Mouse (Mus musculus) limb, embryonic 14.5 days (tissue): ENCODE data around the gene Tbl1x. TPM values are rescaled to one million over a fixed set of nuclear protein-coding genes. Genes with fewer than 3 reads are reported as not detected.
A peak's percentile ranks its signal among the peaks of the same experiment; 100 is the strongest.

Source experiments
- ATAC-seq: fragments of 200-750 bp; cut with Nextera tagmentation; 2 replicates; pipeline ENCODE4 v1.8.0; 2017; ENCODE audit warnings: low read depth, moderate number of reproducible peaks, moderate TSS enrichment; ENCODE audit not compliant: low FRiP score
- DNase-seq: peaks from one replicate; pipeline ENCODE4 v3.0.0-alpha.2; 2015; ENCODE audit warnings: low spot score
- H3K27ac ChIP-seq: fragments of 300-500 bp; sonication (generic); replicated peaks from 2 replicates; pipeline ENCODE4 v1.5.1; 2014; ENCODE audit warnings: low read depth, mild to moderate bottlenecking, low read length, moderate library complexity, mixed read lengths
- H3K27me3 ChIP-seq: fragments of 300-500 bp; sonication (generic); 2 replicates; pipeline ENCODE4 v1.6.1; 2014; ENCODE audit warnings: low read length, mixed read lengths; ENCODE audit not compliant: control insufficient read depth, insufficient read depth
- H3K36me3 ChIP-seq: fragments of 300-500 bp; sonication (generic); 2 replicates; pipeline ENCODE4 v1.6.1; 2014; ENCODE audit warnings: mild to moderate bottlenecking, low read length, moderate library complexity, mixed read lengths; ENCODE audit not compliant: control insufficient read depth, insufficient read depth
- H3K4me1 ChIP-seq: fragments of 300-500 bp; sonication (generic); 2 replicates; pipeline ENCODE4 v1.6.1; 2014; ENCODE audit warnings: antibody characterized with exemption, low read length, mixed read lengths; ENCODE audit not compliant: control insufficient read depth, insufficient read depth
- H3K4me2 ChIP-seq: fragments of 300-500 bp; sonication (generic); replicated peaks from 2 replicates; pipeline ENCODE4 v1.6.1; 2014; ENCODE audit warnings: low read depth, mild to moderate bottlenecking, low read length, moderate library complexity; ENCODE audit not compliant: severe bottlenecking
- H3K4me3 ChIP-seq: fragments of 300-500 bp; sonication (generic); replicated peaks from 2 replicates; pipeline ENCODE4 v1.5.1; 2014; ENCODE audit warnings: low read length
- H3K9ac ChIP-seq: fragments of 300-500 bp; sonication (generic); 2 replicates; pipeline ENCODE4 v1.6.1; 2014; ENCODE audit warnings: mild to moderate bottlenecking, low read depth, low read length, moderate library complexity; ENCODE audit not compliant: severe bottlenecking
- H3K9me3 ChIP-seq: fragments of 300-500 bp; sonication (generic); 2 replicates; pipeline ENCODE4 v1.6.1; 2016; ENCODE audit warnings: low read length; ENCODE audit not compliant: control insufficient read depth
- POLR2A ChIP-seq: fragments of 200-500 bp; IDR thresholded peaks from 2 replicates; pipeline ENCODE4 v1.8.0; 2012; ENCODE audit warnings: inconsistent platforms, mild to moderate bottlenecking, moderate library complexity, borderline replicate concordance; ENCODE audit not compliant: insufficient read depth, insufficient read length; ENCODE audit errors: extremely low read depth
- whole genome bisulfite sequencing: fragments of 180-500 bp; shearing (Covaris S2); extraction: QIAGEN DNeasy Blood & Tissue Kit; methylation state at CpG from one replicate; pipeline ENCODE4 v1.1.7; 2014; 5-methylcytosine and 5-hydroxymethylcytosine counted together
- polyA plus RNA-seq, 2 experiments: library from polyadenylated mRNA; depleted of rRNA in 1 of 2; stranded (reverse) in 1 of 2; unstranded in 1 of 2; fragments of >200 nt; fragmentation: Nextera tagmentation in 1 of 2; extraction: Ambion mirVana in 1 of 2; gene quantifications; 2 replicates each; pipeline versions ENCODE4 v1.2.1 to v1.2.3; 2012 to 2014

Tbl1x gene
- polyA plus RNA-seq, 2 experiments: 56.8 to 77.2 TPM

- Histone ChIP-seq H3K27me3 (no peaks in the 10 kb centered on the region), H3K4me3 (no peak overlapping the region), H3K4me2 (no peak overlapping the region), H3K4me1 (no peaks in the 10 kb centered on the region), H3K9ac (no peak overlapping the region), H3K9me3 (no peaks in the 10 kb centered on the region), H3K36me3 (no peaks in the 10 kb centered on the region), H3K27ac (no peak overlapping the region)
- whole genome bisulfite sequencing: 82% methylated on average over 6 of the region's 6 CpGs
- DNase-seq (no peak), ATAC-seq (no peak)
- TF ChIP-seq POLR2A: no peak
These were observed 106.7 kb downstream of the Tbl1x start for GRCm38 (mm10) chrX:77617368-77618144.

- TF ChIP-seq POLR2A: no peak
- Histone ChIP-seq H3K4me1 (no peaks in the 10 kb centered on the region), H3K4me2 (no peak overlapping the region), H3K4me3 (no peak overlapping the region), H3K27me3 (no peaks in the 10 kb centered on the region), H3K9me3 (no peaks in the 10 kb centered on the region), H3K27ac (no peak overlapping the region), H3K9ac (no peak overlapping the region), H3K36me3 (no peaks in the 10 kb centered on the region)
- 75% methylated on average over 2 of the region's 2 CpGs for WGBS
- ATAC-seq: no peak
- no peak for DNase-seq
These were observed 119.6 kb downstream of the Tbl1x start for GRCm38 (mm10) chrX:77630439-77630838.

GRCm38 (mm10) chrX:77636499-77636898 is 125.7 kb downstream of the Tbl1x start:
- Histone ChIP-seq H3K4me2 (no peak overlapping the region), H3K4me3 (no peak overlapping the region), H3K9me3 (no peaks in the 10 kb centered on the region), H3K36me3 (no peaks in the 10 kb centered on the region), H3K9ac (no peak overlapping the region), H3K27ac (no peak overlapping the region), H3K4me1 (no peaks in the 10 kb centered on the region), H3K27me3 (no peaks in the 10 kb centered on the region)
- TF ChIP-seq POLR2A: no peak
- DNase-seq (no peak), ATAC-seq (no peak)
- WGBS: 51% methylated on average over 3 of the region's 3 CpGs

- no peaks in the 10 kb centered on the region for H3K36me3 ChIP-seq
- TF ChIP-seq POLR2A: no peak
- no peak overlapping the region for H3K27ac ChIP-seq
- no peaks in the 10 kb centered on the region for H3K9me3 ChIP-seq
- no peak overlapping the region for H3K4me2 ChIP-seq
- no peaks in the 10 kb centered on the region for H3K27me3 ChIP-seq
- no peak overlapping the region for H3K9ac ChIP-seq
- peak; percentile 26; the same call in 1 of the 2 replicates for ATAC-seq
- no peak overlapping the region for H3K4me3 ChIP-seq
- H3K4me1 ChIP-seq: no peaks in the 10 kb centered on the region
- WGBS: 13% methylated on average over 3 of the region's 3 CpGs
- DNase-seq: peak; percentile 65
These were observed 127.3 kb downstream of the Tbl1x start for GRCm38 (mm10) chrX:77638076-77638475.

DNA sequence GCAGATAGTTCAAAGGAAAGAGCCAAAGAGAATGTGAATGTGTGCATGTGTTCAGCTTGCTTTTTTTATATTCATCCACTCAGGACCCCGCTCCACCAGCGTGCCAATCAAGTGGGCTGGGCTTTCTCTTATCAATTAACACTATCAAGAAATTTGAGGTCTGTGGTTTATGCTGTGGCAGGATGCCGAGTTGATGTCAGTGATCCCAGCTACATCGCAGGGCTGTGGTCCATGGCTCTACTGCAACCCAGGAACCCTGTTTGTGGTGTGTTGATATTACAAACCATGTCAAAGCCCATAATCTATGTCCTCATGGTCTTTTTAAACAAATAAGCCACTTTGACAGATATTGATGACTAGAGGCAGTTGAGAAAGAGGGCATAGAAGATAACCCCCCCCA is 129.5 kb downstream of the Tbl1x start:
- H3K4me1 ChIP-seq: no peaks in the 10 kb centered on the region
- no peak for TF ChIP-seq POLR2A

More for the DNA sequence above, 129.5 kb downstream of the Tbl1x start:
- no peak for DNase-seq
- Histone ChIP-seq H3K36me3 (peaks cover 7% of the 10 kb centered on the region), H3K9ac (no peak overlapping the region), H3K4me2 (no peak overlapping the region), H3K27me3 (no peaks in the 10 kb centered on the region), H3K9me3 (no peaks in the 10 kb centered on the region), H3K27ac (no peak overlapping the region), H3K4me3 (no peak overlapping the region)
- 91% methylated on average over 4 of the region's 4 CpGs for WGBS
- no peak for ATAC-seq
